Mouse (Mus musculus): ENCODE results near the gene 4921517D22Rik.

GRCm38 (mm10) chr13:59689843-59690242, 4.1 kb downstream of the 4921517D22Rik start:
- no peak for TF ChIP-seq CTCF (IDR thresholded peaks at IDR 0.05; ENCODE audit: extremely low read depth, insufficient read length, insufficient replicate concordance, low read depth, low read length)
- TF ChIP-seq POLR2A (IDR thresholded peaks at IDR 0.05; ENCODE audit: low read depth, low read length) = no peak
